ENCODE assay signal across 27 mouse cellular contexts in the genomic region with DNA sequence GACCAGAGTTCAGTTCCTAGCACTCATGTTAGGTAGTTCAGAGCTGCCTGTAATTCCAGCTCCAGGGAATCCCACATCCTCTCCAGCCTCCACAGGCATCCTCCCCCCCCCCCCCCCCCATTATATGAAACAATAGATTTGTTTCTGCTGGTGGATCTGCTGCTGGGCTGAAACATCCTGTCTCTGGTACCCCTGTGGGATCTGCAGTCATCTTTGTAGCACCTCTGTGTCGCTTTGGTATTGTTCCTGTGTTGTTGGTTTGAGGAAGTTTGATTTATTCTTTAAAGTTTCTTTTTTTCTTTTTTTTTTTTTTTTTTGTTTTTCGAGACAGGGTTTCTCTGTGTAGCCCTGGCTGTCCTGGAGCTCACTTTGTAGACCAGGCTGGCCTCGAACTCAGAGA.
"Had no signal": no experiment of that assay in that cellular context is flagged by ENCODE, and none has a peak within 500 bp of the region (broad histone marks: within the 10 kb centered on the region; RNA-seq: fewer than 3 reads in every experiment).

No protein-coding gene starts in this region.

- H3K4me2 ChIP-seq: heart, embryonic 12.5 days; hindbrain, embryonic 12.5 days; hindbrain, embryonic 14.5 days; intestine, embryonic 15.5 days; kidney, embryonic 15.5 days; limb, embryonic 12.5 days; liver, embryonic 11.5 days; liver, embryonic 13.5 days had no signal

- H3K9ac ChIP-seq: heart, embryonic 12.5 days; hindbrain, embryonic 12.5 days; hindbrain, embryonic 14.5 days; intestine, embryonic 15.5 days; kidney, embryonic 15.5 days; limb, embryonic 12.5 days; liver, embryonic 13.5 days had no signal

- H3K36me3 ChIP-seq: heart, embryonic 10.5 days; heart, embryonic 12.5 days; hindbrain, embryonic 12.5 days; intestine, embryonic 15.5 days; kidney, embryonic 15.5 days; limb, embryonic 12.5 days had no signal

- ATAC-seq: hindbrain, embryonic 16.5 days; inflammation-experienced regulatory T-cells, adult 6 months; intestine, embryonic 15.5 days; intestine, postnatal 0 days had no signal

- H3K9me3 ChIP-seq: heart, embryonic 10.5 days; heart, embryonic 12.5 days; hindbrain, embryonic 10.5 days; hindbrain, embryonic 12.5 days; intestine, embryonic 15.5 days; kidney, embryonic 15.5 days; limb, embryonic 10.5 days; limb, embryonic 12.5 days; liver, embryonic 13.5 days had no signal

- H3K4me1 ChIP-seq: hindbrain, embryonic 10.5 days; hindbrain, embryonic 12.5 days; intestine, embryonic 15.5 days; limb, embryonic 10.5 days; limb, embryonic 12.5 days had no signal

- H3K27ac ChIP-seq: gastrocnemius, adult 2 months; heart, embryonic 10.5 days; hindbrain, embryonic 10.5 days; hindbrain, embryonic 12.5 days; hindbrain, embryonic 14.5 days; intestine, embryonic 15.5 days; kidney, embryonic 15.5 days; kidney, postnatal 0 days; left cerebral cortex, adult 2 months; limb, embryonic 10.5 days; limb, embryonic 12.5 days had no signal

- H3K4me3 ChIP-seq: gastrocnemius, adult 2 months; heart, embryonic 10.5 days; heart, embryonic 12.5 days; hindbrain, embryonic 10.5 days; hindbrain, embryonic 12.5 days; intestine, embryonic 15.5 days; kidney, embryonic 15.5 days; left cerebral cortex, adult 2 months; limb, embryonic 10.5 days; limb, embryonic 12.5 days; liver, embryonic 13.5 days had no signal

- H3K27me3 ChIP-seq: heart, embryonic 12.5 days; hindbrain, embryonic 12.5 days; intestine, embryonic 15.5 days; kidney, embryonic 15.5 days; limb, embryonic 12.5 days; liver, embryonic 13.5 days had no signal

- DNase-seq: gastrocnemius, adult 2 months; gastrocnemius, postnatal 10 days; gastrocnemius, postnatal 25 days; heart, adult 18-20 months; heart, postnatal 10 days; heart, postnatal 4 days; kidney, adult 18-20 months; kidney, adult 8-10 months; kidney, postnatal 14 days; kidney, postnatal 36 days; liver; liver, embryonic 13.5 days had no signal
